In genomic region chr8:8064074-8064473, GRCm38 (mm10) we compare ENCODE assay signal across 27 mouse cellular contexts.
"Had no signal": no experiment of that assay in that cellular context is flagged by ENCODE, and none has a peak within 500 bp of the region (broad histone marks: within the 10 kb centered on the region; RNA-seq: fewer than 3 reads in every experiment).

No protein-coding gene starts in this region.

- H3K9ac ChIP-seq: heart, embryonic 13.5 days; heart, embryonic 15.5 days; hindbrain, embryonic 12.5 days; hindbrain, embryonic 14.5 days; kidney, embryonic 15.5 days; limb, embryonic 13.5 days; limb, embryonic 15.5 days; liver, embryonic 12.5 days; liver, embryonic 14.5 days had no signal

- H3K4me3 ChIP-seq: heart, adult 2 months; heart, embryonic 13.5 days; heart, embryonic 15.5 days; hindbrain, embryonic 12.5 days; kidney, embryonic 15.5 days; limb, embryonic 13.5 days; limb, embryonic 15.5 days; liver, embryonic 12.5 days had no signal

- H3K36me3 ChIP-seq: heart, embryonic 13.5 days; heart, embryonic 15.5 days; hindbrain, embryonic 12.5 days; kidney, embryonic 15.5 days; limb, embryonic 13.5 days; limb, embryonic 15.5 days; liver, embryonic 12.5 days had no signal

- H3K9me3 ChIP-seq: heart, embryonic 13.5 days; heart, embryonic 15.5 days; hindbrain, embryonic 12.5 days; kidney, embryonic 15.5 days; limb, embryonic 13.5 days; limb, embryonic 15.5 days; liver, embryonic 12.5 days had no signal

- H3K4me1 ChIP-seq: heart, embryonic 13.5 days; heart, embryonic 15.5 days; hindbrain, embryonic 12.5 days; kidney, embryonic 15.5 days; liver, embryonic 12.5 days had no signal

- H3K27ac ChIP-seq: heart, adult 2 months; heart, embryonic 13.5 days; heart, embryonic 15.5 days; hindbrain, embryonic 12.5 days; hindbrain, embryonic 14.5 days; kidney, embryonic 15.5 days; kidney, postnatal 0 days; limb, embryonic 13.5 days; limb, embryonic 15.5 days; liver, embryonic 12.5 days; liver, embryonic 14.5 days had no signal

- DNase-seq: gastrocnemius, postnatal 14 days; gastrocnemius, postnatal 36 days; heart, adult 11 months; heart, adult 2 months; heart, postnatal 14 days; heart, postnatal 36 days; kidney, adult 11 months; kidney, adult 2 months; kidney, adult 9 months; kidney, postnatal 14 days; kidney, postnatal 36 days; layer of hippocampus, adult 9-11 months; layer of hippocampus, postnatal 36 days; left cerebral cortex, postnatal 4 days had no signal

- H3K4me2 ChIP-seq: heart, embryonic 11.5 days; heart, embryonic 13.5 days; heart, embryonic 15.5 days; hindbrain, embryonic 12.5 days; hindbrain, embryonic 14.5 days; kidney, embryonic 15.5 days; limb, embryonic 13.5 days; limb, embryonic 15.5 days; liver, embryonic 12.5 days had no signal

- H3K27me3 ChIP-seq: heart, embryonic 13.5 days; heart, embryonic 15.5 days; hindbrain, embryonic 12.5 days; kidney, embryonic 15.5 days; limb, embryonic 13.5 days; limb, embryonic 15.5 days; liver, embryonic 12.5 days had no signal

- ATAC-seq: hindbrain, embryonic 16.5 days; inflammation-experienced regulatory T-cells, adult 6 months; liver, embryonic 12.5 days had no signal
